Mouse (Mus musculus): Measurements from ENCODE around the gene Lgr6. TPM values are rescaled to one million over a fixed set of nuclear protein-coding genes. Genes with fewer than 3 reads are reported as not detected.

The Lgr6 gene
- polyA plus RNA-seq, 1 experiment, result not detected

DNA sequence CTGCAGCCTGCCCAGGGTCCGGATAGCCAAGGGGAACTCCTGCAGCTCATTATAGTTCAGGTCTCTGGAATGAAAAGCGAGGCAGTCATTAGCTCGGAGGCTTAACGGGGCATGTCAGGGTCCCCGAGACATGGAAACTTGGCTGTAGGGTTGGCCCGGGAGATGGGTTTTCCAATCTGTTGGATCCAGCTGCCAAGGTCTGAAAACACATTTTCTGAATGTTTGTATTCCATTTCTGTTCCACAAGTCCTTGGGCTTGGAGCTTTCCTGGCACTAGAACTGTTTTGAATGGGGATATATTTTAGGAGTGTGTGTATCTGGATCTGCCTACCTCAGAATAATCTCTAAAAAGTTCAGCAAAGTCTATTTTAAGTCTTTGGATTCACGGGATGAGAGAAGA, 99.4 kb downstream of the Lgr6 start:
- no peak overlapping the region for H3K4me3 ChIP-seq (ENCODE audit: insufficient read depth, low read length)
- no peak for TF ChIP-seq CTCF (IDR thresholded peaks at IDR 0.05; ENCODE audit: low read depth, low read length)
- TF ChIP-seq POLR2A (IDR thresholded peaks at IDR 0.05; ENCODE audit: borderline replicate concordance, low read depth, low read length), result no peak
- H3K27ac ChIP-seq (ENCODE audit: insufficient read depth, low read depth, low read length), result no peak overlapping the region
- H3K4me1 ChIP-seq (ENCODE audit: control insufficient read depth, insufficient read depth, low read length), result peaks cover 1% of the 10 kb centered on the region

- no peak overlapping the region for H3K27ac ChIP-seq (ENCODE audit: insufficient read depth, low read depth, low read length)
- no peak for TF ChIP-seq CTCF (IDR thresholded peaks at IDR 0.05; ENCODE audit: low read depth, low read length)
- TF ChIP-seq POLR2A (IDR thresholded peaks at IDR 0.05; ENCODE audit: borderline replicate concordance, low read depth, low read length), result no peak
These were observed 101.7 kb downstream of the Lgr6 start for GRCm38 (mm10) chr1:135003346-135003745.

GRCm38 (mm10) chr1:135000527-135000926, 104.5 kb downstream of the Lgr6 start:
- TF ChIP-seq CTCF (IDR thresholded peaks at IDR 0.05; ENCODE audit: low read depth, low read length) (no peak), POLR2A (IDR thresholded peaks at IDR 0.05; ENCODE audit: borderline replicate concordance, low read depth, low read length) (no peak)
- no peak overlapping the region for H3K27ac ChIP-seq (ENCODE audit: insufficient read depth, low read depth, low read length)
- H3K4me3 ChIP-seq (ENCODE audit: insufficient read depth, low read length), result no peak overlapping the region
- H3K4me1 ChIP-seq (ENCODE audit: control insufficient read depth, insufficient read depth, low read length), result peaks cover 2% of the 10 kb centered on the region

More at GRCm38 (mm10) chr1:135003346-135003745, 101.7 kb downstream of the Lgr6 start:
- H3K4me3 ChIP-seq (ENCODE audit: insufficient read depth, low read length), result no peak overlapping the region
- peaks cover 2% of the 10 kb centered on the region for H3K4me1 ChIP-seq (ENCODE audit: control insufficient read depth, insufficient read depth, low read length)

DNA sequence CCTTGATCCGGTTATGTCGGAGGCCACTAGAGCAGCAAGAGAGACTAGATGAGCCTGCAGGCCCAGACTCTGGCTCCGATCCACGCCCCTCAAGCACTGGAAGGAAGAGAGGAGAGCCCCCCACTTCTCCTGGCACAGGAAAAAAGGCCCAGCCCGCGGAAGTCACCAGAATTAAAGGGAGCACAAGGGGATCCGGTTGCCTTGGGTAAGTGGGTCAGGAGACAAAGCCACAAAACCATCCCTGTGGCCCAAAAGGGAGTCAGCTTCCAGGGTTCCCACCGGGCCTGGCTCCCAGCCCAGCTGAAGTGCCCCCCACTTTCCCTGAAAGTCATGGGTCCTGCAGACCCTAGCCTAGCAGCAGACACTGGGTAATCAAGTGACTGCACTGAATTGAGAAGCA, 106.8 kb downstream of the Lgr6 start:
- H3K27ac ChIP-seq (ENCODE audit: insufficient read depth, low read depth, low read length), result no peak overlapping the region
- no peak for TF ChIP-seq POLR2A (IDR thresholded peaks at IDR 0.05; ENCODE audit: borderline replicate concordance, low read depth, low read length)
- H3K4me3 ChIP-seq (ENCODE audit: insufficient read depth, low read length), result no peak overlapping the region
- H3K4me1 ChIP-seq (ENCODE audit: control insufficient read depth, insufficient read depth, low read length), result peaks cover 2% of the 10 kb centered on the region

DNA sequence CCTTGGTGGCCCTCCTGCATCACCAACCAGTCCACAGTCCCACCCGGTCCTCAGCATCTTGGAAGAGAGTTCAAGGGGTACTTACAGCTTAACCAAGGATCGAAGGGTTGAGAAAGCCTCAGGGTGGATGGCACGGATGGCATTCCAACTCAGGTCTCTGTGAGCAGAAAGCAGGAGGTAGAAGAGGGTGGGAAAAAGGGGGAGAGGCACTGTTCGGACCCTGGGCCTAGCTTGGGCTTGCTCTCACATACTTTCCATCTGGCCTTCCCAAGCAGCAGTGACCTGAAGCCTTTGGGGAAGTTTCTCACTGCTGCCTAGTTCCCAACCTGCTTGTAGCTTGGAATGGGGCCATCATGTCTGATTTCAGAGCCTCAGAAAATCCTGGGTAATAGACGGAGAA, 107.5 kb downstream of the Lgr6 start:
- Histone ChIP-seq H3K27ac (ENCODE audit: insufficient read depth, low read depth, low read length) (no peak overlapping the region), H3K4me1 (ENCODE audit: control insufficient read depth, insufficient read depth, low read length) (peaks cover 2% of the 10 kb centered on the region), H3K4me3 (ENCODE audit: insufficient read depth, low read length) (no peak overlapping the region)
- TF ChIP-seq CTCF (IDR thresholded peaks at IDR 0.05; ENCODE audit: low read depth, low read length) (no peak), POLR2A (IDR thresholded peaks at IDR 0.05; ENCODE audit: borderline replicate concordance, low read depth, low read length) (no peak)

GRCm38 (mm10) chr1:134996471-134996870, 108.6 kb downstream of the Lgr6 start:
- Histone ChIP-seq H3K4me3 (ENCODE audit: insufficient read depth, low read length) (no peak overlapping the region), H3K27ac (ENCODE audit: insufficient read depth, low read depth, low read length) (no peak overlapping the region), H3K4me1 (ENCODE audit: control insufficient read depth, insufficient read depth, low read length) (peaks cover 2% of the 10 kb centered on the region)
- TF ChIP-seq CTCF (IDR thresholded peaks at IDR 0.05; ENCODE audit: low read depth, low read length), result no peak
- no peak for TF ChIP-seq POLR2A (IDR thresholded peaks at IDR 0.05; ENCODE audit: borderline replicate concordance, low read depth, low read length)

DNA sequence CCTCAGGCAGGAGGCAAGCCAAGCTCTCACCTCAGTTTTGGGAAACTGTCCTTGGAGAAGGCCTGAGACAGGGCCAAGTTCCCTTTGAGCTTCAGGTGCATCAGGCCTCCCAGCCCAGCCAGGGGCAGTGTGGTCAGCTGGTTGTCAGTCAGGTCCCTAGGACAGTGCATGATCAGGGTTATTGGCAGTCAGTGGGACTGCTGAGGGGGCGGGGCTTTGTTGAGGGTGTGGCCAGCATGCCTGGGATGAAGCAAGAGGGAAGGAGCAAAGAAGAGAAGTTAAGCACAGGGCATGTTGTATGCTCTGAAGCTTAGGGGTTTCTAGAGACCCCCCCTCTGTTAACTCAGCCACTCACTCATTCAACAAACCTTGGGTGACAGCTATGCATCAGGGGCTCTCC, 109.1 kb downstream of the Lgr6 start:
- H3K27ac ChIP-seq (ENCODE audit: insufficient read depth, low read depth, low read length), result no peak overlapping the region
- H3K4me1 ChIP-seq (ENCODE audit: control insufficient read depth, insufficient read depth, low read length), result peaks cover 2% of the 10 kb centered on the region
- TF ChIP-seq POLR2A (IDR thresholded peaks at IDR 0.05; ENCODE audit: borderline replicate concordance, low read depth, low read length) (no peak), CTCF (IDR thresholded peaks at IDR 0.05; ENCODE audit: low read depth, low read length) (no peak)
- H3K4me3 ChIP-seq (ENCODE audit: insufficient read depth, low read length), result no peak overlapping the region

- Histone ChIP-seq H3K4me3 (ENCODE audit: insufficient read depth, low read length) (no peak overlapping the region), H3K4me1 (ENCODE audit: control insufficient read depth, insufficient read depth, low read length) (no peaks in the 10 kb centered on the region), H3K27ac (ENCODE audit: insufficient read depth, low read depth, low read length) (no peak overlapping the region)
- no peak for TF ChIP-seq POLR2A (IDR thresholded peaks at IDR 0.05; ENCODE audit: borderline replicate concordance, low read depth, low read length)
- no peak for TF ChIP-seq CTCF (IDR thresholded peaks at IDR 0.05; ENCODE audit: low read depth, low read length)
These were observed 109.6 kb downstream of the Lgr6 start for GRCm38 (mm10) chr1:134995437-134995836.

DNA sequence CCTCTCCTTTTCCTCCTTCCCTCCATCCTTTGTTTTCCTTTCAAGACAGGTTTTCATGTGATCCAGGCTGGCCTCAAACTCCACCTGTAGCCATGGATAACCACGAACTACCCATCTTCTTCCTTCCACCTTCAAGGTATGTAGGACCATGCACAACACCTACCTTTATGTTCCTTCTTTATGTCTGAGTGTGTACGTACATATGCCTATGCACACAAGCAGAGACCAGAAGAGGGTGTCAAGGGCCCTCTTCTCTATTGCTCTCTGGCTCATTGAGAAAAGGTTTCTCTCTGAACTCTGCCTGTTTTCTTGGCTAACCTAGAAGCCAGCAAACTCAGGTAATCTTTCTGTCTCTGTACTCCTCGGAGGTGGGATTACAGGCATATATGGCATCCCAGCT, 110.3 kb downstream of the Lgr6 start:
- Histone ChIP-seq H3K27ac (ENCODE audit: insufficient read depth, low read depth, low read length) (no peak overlapping the region), H3K4me3 (ENCODE audit: insufficient read depth, low read length) (no peak overlapping the region), H3K4me1 (ENCODE audit: control insufficient read depth, insufficient read depth, low read length) (no peaks in the 10 kb centered on the region)
- no peak for TF ChIP-seq POLR2A (IDR thresholded peaks at IDR 0.05; ENCODE audit: borderline replicate concordance, low read depth, low read length)
- no peak for TF ChIP-seq CTCF (IDR thresholded peaks at IDR 0.05; ENCODE audit: low read depth, low read length)

DNA sequence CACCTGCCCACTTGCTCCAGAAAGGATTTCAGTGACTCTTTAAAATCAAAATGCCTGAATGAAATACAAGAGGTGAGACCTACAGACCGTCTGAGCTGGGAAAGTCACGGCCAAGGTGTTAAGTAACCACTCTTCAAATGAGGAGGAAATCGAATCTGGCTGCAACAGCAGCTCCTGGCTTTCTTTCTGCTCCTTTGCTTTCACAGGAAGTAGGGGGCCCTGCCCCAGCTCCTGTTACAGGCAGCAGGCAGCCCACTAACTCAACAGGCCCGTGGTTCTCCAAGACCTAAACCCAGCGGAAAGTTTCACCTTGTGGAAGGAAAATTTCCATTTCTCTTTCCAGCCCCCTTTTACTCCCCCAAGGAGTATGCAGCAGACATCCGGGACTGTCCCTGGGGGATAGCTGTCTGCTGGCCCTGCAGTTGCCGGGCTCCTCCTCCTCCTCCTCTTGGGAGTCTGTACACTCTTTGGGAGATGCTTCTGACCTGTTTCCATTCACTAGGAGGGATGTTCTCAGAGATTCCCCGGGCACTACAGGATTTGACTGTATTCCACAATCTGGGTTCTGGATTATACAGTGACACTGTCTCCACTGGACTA, 112.9 kb downstream of the Lgr6 start:
- Histone ChIP-seq H3K4me1 (ENCODE audit: control insufficient read depth, insufficient read depth, low read length) (peaks cover 2% of the 10 kb centered on the region; the same call in 1 of the 2 replicates), H3K4me3 (ENCODE audit: insufficient read depth, low read length) (no peak overlapping the region), H3K27ac (ENCODE audit: insufficient read depth, low read depth, low read length) (no peak overlapping the region)
- no peak for TF ChIP-seq CTCF (IDR thresholded peaks at IDR 0.05; ENCODE audit: low read depth, low read length)

GRCm38 (mm10) chr1:134989372-134989771, 115.7 kb downstream of the Lgr6 start:
- no peak for TF ChIP-seq POLR2A (IDR thresholded peaks at IDR 0.05; ENCODE audit: borderline replicate concordance, low read depth, low read length)
- peak; percentile 43 for TF ChIP-seq CTCF (IDR thresholded peaks at IDR 0.05; ENCODE audit: low read depth, low read length)
- Histone ChIP-seq H3K4me1 (ENCODE audit: control insufficient read depth, insufficient read depth, low read length) (peaks cover 2% of the 10 kb centered on the region; the same call in 1 of the 2 replicates), H3K4me3 (ENCODE audit: insufficient read depth, low read length) (no peak overlapping the region), H3K27ac (ENCODE audit: insufficient read depth, low read depth, low read length) (no peak overlapping the region)

Data from bone marrow macrophage, adult 2 months (primary cell).